Mouse (Mus musculus) cerebellum, postnatal 14 days (tissue): ENCODE data around the gene Tek.
"Not testable (repeated sequence)": the region's sequence is repeated elsewhere in the genome, so short reads cannot be mapped to it uniquely, and the experiment has no call there.

Experiments used
- DNase-seq, 2 experiments: peaks; one replicate each; pipeline ENCODE4 v3.0.0; 2021; ENCODE audit warnings: mixed read lengths in 2 of 2

Tek gene

DNA sequence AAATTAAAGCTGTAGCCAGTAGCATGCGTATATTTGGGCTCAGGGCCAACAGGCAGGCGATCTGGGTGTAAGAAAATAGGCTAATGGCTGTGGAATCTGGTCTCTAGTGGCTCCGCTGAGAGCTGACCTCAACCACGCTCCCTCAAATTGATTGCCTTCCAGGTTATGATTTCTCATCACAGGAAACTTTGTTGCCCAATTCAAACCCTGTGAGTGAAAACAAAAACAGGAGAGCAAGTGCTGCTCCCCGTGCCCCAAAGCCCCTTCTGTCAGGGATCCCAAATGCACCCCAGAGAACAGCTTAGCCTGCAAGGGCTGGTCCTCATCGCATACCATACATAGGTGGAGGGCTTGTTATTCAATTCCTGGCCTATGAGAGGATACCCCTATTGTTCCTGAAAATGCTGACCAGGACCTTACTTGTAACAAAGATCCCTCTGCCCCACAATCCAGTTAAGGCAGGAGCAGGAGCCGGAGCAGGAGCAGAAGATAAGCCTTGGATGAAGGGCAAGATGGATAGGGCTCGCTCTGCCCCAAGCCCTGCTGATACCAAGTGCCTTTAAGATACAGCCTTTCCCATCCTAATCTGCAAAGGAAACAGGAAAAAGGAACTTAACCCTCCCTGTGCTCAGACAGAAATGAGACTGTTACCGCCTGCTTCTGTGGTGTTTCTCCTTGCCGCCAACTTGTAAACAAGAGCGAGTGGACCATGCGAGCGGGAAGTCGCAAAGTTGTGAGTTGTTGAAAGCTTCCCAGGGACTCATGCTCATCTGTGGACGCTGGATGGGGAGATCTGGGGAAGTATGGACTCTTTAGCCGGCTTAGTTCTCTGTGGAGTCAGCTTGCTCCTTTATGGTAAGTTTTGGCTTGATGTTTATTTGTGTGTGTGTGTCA, at the start of gene Tek:
Gene Tek, plus strand, starts transcription at position 452 of the 894 bp plus-strand sequence.
- DNase-seq: peak; percentile 15 to 24

DNA sequence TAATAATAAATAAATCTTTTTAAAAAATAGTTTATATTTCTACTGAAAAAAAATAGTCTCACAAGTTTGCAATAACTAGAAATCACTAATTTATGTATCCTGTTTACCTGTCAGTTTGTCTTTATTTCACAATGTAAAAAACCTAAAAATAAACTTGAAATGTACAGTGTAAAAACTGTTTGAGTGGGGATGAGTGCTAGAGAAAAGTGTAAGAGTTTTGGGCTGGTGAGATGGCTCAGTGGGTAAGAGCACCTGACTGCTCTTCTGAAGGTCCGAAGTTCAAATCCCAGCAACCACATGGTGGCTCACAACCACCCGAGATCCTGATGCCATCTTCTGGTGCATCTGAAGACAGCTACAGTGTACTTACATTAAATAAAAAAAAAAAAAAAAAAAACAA, 49.3 kb upstream of the Tek start:
- DNase-seq: not testable (repeated sequence)

DNA sequence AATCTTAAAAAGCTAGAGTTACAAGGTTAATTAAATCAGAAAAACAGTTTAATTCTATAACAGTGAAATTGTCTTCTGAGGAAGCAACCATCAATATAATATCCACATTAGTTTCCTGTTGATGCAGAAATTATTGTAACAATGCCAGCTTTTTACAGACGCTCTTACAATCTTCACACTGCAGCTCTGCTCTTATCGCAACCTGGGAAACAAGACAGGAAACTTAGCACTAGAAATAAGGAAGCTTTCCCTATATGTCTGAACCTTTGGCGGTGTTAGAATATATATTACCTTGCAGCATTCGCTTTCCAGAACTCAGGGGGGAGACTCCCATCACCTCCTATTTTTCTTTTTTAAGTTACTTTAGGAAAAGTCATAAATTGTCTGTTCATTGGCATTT, 48.0 kb upstream of the Tek start:
- DNase-seq: no peak

DNA sequence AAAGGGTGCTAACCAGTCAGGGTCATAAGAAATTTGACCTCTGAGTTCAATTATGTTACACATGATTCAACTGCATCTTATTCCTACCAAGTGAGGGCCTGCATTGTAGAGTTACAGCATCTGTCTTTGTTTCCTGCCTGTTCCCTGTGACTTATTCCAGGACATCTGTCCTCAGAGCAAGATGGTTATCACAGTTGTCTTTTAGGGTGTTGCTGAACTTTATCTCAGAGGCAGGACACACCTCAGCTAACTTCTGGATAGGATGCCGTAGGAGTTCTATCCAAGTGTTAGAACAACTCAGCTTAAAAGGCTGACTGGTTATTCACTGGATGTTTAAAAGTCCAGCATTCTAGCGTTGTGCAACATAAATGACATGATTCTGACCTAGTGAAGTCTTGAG, 46.9 kb upstream of the Tek start:
- DNase-seq: no peak

DNA sequence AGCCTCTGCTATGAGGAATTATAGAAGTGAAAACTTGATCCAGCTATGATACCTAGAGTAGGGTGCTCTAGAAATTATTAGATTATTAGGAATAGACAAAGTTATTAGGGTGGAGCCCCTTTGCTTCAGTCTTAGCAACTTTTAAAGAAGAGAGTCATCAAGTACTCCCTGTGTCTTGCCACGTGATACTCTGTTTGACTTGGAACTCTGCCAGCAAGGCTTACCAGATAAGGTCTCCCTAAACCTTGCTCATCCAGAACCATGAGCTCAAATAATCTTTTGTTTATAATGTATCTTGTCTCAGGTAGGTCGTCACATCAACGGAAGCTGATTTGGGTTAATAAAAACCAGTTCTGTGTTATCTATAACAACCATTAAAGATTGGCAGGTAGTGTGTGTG, 42.7 kb upstream of the Tek start:
- DNase-seq: no peak

GRCm38 (mm10) chr4:94711002-94711401, 28.1 kb upstream of the Tek start:
- DNase-seq: no peak

GRCm38 (mm10) chr4:94711426-94711825, 27.7 kb upstream of the Tek start:
- no peak for DNase-seq

DNA sequence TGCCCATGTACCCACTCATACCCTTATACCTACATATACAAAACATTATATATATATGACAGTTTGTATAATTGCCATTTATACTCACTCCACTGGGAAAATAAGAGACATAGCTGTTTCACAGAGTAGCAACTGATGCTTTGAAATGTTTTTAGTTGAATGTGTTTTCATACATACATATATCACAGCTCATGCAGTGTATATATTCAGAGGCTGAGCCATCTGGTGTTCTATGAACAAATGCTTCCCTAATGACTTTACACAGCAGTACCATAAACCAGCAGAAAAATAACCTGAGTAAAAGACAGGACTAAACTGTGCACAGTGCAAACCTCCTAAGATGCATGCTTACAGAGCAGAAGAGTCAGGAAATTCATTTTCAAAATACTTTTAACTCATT, 25.3 kb upstream of the Tek start:
- DNase-seq: no peak

DNA sequence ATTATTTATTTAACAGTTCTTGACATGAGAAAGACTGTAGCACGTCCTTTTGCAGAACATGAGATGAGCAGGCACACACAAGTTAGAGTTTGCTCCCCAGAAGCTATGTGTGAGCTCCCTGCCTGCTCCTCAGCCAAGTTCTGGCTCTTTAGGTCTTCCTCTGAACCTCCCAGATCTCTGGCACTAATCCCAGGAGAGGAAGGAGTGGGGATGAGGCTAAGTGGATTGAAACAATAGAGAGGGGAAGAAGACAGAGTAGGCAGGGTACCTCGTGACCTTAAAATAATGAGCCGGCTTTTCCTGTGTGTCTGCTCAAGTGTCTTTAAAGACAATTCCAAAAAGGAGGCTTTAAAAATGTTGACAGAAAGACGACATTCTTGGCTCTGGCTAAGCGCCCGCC, 23.9 kb upstream of the Tek start:
- no peak for DNase-seq

DNA sequence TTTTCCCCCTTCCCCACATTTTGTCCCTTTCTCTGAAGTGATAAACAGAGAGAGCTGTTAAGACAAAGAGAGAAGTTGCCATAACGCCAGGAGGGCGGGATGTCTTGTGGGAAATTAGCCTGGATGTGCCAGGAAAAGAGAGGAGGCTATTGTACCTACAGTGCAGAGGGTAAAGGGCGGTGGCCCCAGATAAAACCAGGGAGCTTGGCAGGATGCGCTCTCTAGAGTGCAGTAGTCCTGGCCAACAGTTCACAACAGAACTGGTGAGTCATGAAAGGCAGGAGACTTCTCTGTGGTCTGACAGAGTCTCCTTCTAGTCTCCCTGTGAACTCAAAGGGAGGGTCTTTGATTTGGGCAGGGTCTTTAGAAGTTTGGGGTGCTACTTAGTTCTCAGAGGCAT, 13.3 kb upstream of the Tek start:
- no peak for DNase-seq

DNA sequence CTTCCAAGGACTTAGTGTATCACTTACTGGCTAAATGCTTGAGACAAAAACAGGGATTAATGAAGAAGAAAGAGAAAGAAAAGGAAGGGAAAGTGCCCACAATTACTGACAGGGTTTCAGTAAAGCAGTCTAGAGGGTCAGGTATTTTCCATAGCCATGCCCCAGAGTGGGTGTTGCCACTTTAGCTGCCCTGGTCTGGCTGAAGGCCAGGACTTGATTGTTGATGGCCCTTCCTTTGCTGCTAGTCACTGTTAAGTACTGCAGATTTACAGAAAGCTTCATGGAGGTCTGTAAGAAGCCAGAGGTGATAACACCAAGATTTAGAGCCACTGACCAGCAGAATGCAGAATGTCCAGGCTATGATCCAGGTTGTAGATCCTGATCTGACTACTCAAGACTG, 6.4 kb upstream of the Tek start:
- no peak for DNase-seq

DNA sequence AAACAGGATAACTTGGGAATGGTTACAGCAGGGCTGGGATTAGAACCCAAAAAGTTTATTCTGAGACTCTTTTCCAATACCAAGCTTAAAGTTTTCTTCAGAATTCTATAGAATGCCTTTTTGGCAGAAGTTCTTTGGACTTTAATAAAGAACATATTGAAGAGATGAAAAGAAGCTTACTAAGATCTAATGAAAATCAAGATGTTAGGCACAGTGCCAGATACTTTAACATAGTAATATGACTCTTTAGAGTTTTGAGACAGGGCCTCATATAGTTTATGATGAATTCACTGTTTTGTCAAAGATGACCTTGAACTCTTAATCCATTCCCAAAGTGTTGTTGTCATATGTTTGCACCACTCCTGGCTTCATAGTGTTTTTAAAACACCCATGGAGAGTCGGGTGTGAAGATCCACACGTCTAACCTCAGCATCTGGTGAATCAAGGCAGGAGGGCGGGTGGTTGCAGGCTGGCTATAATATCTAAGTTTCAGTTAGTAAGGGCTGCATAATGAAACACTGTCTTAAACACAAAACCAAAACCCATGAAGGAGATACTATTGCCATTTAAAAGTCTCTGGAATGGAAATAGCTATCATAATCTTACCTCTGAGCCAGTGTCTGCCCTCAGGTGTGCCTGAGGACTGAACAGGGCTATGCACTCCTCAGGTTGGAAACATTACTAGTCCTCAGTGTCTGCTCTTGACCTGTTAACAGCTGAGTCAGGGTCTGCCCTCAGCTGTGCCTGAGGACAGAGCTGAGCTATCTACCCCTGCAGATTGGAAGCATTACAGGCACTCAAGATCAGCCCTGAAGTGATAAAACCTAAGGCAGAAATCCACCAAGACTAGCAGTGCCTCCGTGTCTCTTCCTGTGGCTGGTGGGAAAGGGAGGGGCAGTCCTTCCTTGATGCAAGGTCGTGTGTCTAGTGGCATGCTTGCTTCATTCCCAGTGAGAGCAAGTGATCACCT, 1.5 kb upstream of the Tek start:
- DNase-seq: no peak

DNA sequence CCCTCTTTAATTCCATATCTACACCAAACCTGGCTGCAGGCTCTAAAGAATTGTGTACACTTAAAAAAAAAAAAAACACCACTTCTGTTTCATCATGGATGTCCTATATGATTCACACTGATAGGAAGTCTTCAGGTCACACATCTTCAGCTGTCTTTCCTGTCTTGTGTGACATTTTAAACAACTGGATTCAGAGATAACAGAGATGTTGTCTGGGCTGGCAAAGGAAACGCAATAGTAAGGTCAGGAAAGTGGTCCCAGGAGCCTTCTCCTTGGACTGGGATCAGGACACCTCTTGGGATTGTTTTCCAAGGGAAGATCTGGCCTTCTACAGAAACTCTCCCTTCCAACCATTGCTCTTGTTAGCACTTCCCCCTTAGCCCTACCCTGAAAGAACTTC, 2.7 kb downstream of the Tek start:
- no peak for DNase-seq

DNA sequence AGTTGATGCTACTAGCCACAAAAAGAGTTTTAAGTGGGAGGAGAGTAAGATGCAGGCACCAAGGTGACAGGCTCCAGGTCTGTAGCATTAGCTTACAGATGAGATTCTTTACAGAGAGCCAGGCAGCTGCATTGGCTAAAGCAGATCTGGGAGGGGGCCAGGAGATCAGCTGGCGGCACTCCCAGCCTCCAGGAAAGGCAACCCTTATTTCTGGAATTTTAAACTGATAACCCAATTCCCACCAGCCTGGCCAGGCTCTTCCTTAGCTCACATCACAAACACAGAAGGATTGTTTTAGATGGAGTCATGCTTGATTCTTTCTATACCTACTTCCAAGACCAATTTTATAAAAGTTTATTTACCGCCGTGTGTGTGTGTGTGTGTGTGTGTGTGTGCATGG, 6.7 kb downstream of the Tek start:
- peak; percentile 5 to 26 for DNase-seq

GRCm38 (mm10) chr4:94746387-94746811, 7.3 kb downstream of the Tek start:
- no peak for DNase-seq

GRCm38 (mm10) chr4:94747338-94747737, 8.2 kb downstream of the Tek start:
- no peak for DNase-seq

DNA sequence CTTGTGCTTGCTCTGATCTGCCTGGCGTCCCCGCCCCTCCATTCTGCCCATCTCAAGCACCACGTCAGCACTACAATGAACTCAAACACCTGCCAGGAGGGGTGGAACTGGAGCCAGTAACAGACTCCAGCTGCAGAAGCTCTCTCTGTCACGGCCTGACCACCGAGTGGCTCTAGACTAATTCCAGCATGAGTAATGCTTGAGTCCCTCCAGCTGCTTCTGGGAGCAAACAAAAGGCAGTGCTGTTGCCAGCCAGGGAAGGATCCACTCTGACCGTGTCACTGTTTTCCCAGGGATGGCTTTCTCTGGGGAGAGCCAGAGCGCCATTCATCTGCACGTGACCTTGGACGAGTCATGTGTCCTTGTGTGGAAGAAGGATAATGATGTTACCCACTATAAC, 13.4 kb downstream of the Tek start:
- no peak for DNase-seq

GRCm38 (mm10) chr4:94765217-94765616, 26.1 kb downstream of the Tek start:
- no peak for DNase-seq

GRCm38 (mm10) chr4:94766176-94766575, 27.1 kb downstream of the Tek start:
- no peak for DNase-seq

DNA sequence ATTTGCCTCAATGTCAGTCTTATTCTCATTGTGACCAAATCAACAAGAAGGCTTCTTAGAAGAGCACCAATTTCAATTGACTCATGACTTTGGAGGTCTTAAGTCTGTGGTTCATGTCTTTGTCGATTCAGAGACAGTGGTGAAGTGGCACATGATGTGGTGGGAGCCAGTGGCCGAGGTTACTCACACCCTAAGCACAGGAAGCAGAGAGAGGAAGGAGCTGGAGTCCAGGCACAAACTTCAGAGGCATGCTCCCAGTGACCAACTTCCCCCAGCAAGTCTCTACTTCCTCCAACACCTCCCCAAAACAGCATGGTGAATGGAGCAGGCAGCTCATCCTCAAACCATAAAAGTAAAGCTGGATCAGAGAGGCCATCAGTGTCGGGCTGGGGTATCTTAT, 29.5 kb downstream of the Tek start:
- DNase-seq: no peak

DNA sequence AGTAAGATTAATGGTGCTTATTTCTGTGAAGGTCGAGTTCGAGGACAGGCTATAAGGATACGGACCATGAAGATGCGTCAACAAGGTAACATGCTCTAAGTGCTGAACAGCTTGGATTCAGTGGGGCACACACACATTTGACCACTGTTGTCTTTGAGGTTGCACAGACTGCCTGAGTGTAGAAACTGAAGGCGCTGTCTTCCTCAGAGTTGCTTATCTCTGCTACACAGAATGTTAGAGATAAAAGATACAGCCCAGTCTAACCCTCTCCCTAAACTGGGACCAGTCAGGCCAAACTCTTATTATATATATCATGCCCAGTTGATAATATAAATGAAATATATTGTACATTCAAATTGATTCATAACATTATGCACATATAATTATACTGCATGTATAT, 42.0 kb downstream of the Tek start:
- DNase-seq: no peak

GRCm38 (mm10) chr4:94785921-94786320, 46.8 kb downstream of the Tek start:
- DNase-seq: no peak

DNA sequence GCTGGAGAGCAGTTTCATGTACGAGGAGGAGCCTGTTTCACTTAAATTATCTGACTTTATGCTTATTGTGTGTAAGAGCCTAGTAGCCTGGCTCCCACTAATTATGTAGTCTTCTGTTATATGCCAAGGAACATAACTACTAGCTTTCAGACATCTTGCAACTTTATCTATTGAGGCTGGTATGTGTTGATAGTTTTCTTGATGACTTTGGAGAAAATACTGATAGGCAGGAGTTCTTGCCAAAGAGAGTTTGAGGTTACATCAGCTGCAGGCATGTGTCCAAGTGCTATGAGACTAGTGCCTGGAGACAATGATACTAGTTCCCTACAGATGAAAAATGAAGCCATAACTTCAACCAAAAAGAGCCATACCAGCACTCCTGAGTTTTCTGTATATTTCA, 64.1 kb downstream of the Tek start:
- no peak for DNase-seq

DNA sequence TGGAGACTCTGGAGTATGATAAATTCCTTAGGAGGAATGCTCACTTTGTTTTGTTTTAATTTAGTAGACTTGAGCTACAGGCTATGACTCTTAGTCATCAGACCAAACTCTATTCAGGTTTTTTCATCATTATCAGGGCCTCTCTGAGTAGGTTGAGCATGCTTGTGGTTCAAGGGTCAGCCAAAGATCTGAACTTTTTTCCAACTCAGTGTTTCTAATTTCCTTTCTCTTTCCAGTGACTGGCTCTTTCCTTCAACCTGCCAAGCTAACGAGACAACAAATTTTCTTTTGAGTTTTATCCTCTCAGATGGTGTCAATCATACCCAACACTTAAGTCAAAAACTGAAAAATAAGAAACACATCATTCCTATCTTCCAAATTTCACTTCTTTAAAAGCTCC, 71.5 kb downstream of the Tek start:
- DNase-seq: no peak
